ENCODE assay signal across 28 mouse cellular contexts in genomic region chr10:117475086-117475945, GRCm38 (mm10).
DNase-seq lines count a peak whose midpoint lies in the region; ATAC-seq and TF ChIP-seq lines count a peak whose summit lies in the region.
"Had no signal": no experiment of that assay in that cellular context is flagged by ENCODE, and none has a peak within 500 bp of the region (broad histone marks: within the 10 kb centered on the region; RNA-seq: fewer than 3 reads in every experiment).

No protein-coding gene starts in this region.

- peaks cover 8% of the 10 kb centered on the region for H3K9me3 ChIP-seq in heart, embryonic 11.5 days (replicated peaks; ENCODE audit: control insufficient read depth, low read length)
- no peaks in the 10 kb centered on the region for H3K9me3 ChIP-seq in neural tube, embryonic 15.5 days (replicated peaks)
- H3K9me3 ChIP-seq: forebrain, embryonic 15.5 days had no signal

- WGBS in heart, embryonic 11.5 days (ENCODE audit: insufficient replicate concordance), result 81% methylated on average over 13 of the region's 13 CpGs
- WGBS in neural tube, embryonic 15.5 days, result 64% methylated on average over 13 of the region's 13 CpGs
- WGBS in lung, adult 2 months, result 88% methylated on average over 13 of the region's 13 CpGs

- peaks cover 10% of the 10 kb centered on the region for H3K4me1 ChIP-seq in heart, embryonic 11.5 days (ENCODE audit: control insufficient read depth, insufficient read depth, low read length)
- H3K4me1 ChIP-seq in neural tube, embryonic 15.5 days, result peaks cover 5% of the 10 kb centered on the region
- H3K4me1 ChIP-seq in lung, adult 2 months (ENCODE audit: control insufficient read depth, insufficient read depth, low read length), result no peaks in the 10 kb centered on the region

- peak; percentile 62 for DNase-seq in heart, adult 11 months
- DNase-seq in neural tube, embryonic 10.5 days (ENCODE audit: extremely low spot score, low spot score), result no peak
- DNase-seq in adipocyte (ENCODE audit: low spot score), result peak; percentile 94
- no peak for DNase-seq in cerebellum, postnatal 10 days
- DNase-seq in lung, adult 2 months, result no peak
- DNase-seq: adrenal gland, adult 2 months; adrenal gland, postnatal 10 days; adrenal gland, postnatal 25 days; B cell, adult 2 months; cerebellum, adult 11-12 months; cerebellum, adult 2 months; cerebellum, adult 9-10 months; cerebellum, postnatal 14 days; cerebellum, postnatal 36 days; embryo, embryonic 11 days had no signal

- no peak for TF ChIP-seq POLR2A in lung, adult 2 months (IDR thresholded peaks at IDR 0.05; ENCODE audit: borderline replicate concordance, extremely low read depth, low read depth, low read length)

- no peak for TF ChIP-seq CTCF in lung, adult 2 months (IDR thresholded peaks at IDR 0.05; ENCODE audit: insufficient read depth, low read length)

- no peak overlapping the region for H3K27ac ChIP-seq in heart, embryonic 11.5 days (ENCODE audit: low read depth, low read length)
- 0 out of 2 replicates have a peak overlapping the region, but pooled peaks have one; percentile 13 for H3K27ac ChIP-seq in neural tube, embryonic 15.5 days (replicated peaks)
- H3K27ac ChIP-seq: embryonic facial prominence, embryonic 13.5 days; embryonic facial prominence, embryonic 15.5 days; forebrain, embryonic 10.5 days; forebrain, embryonic 12.5 days; forebrain, embryonic 15.5 days had no signal

- no peak overlapping the region for H3K9ac ChIP-seq in heart, embryonic 11.5 days (ENCODE audit: low read depth, low read length)
- H3K9ac ChIP-seq in neural tube, embryonic 15.5 days (replicated peaks), result no peak overlapping the region
- H3K9ac ChIP-seq: embryonic facial prominence, embryonic 13.5 days; embryonic facial prominence, embryonic 15.5 days; forebrain, embryonic 12.5 days; forebrain, embryonic 15.5 days had no signal

- ATAC-seq in heart, embryonic 11.5 days (replicated peaks; ENCODE audit: insufficient number of reproducible peaks, low FRiP score, low TSS enrichment), result no peak
- ATAC-seq in neural tube, embryonic 15.5 days (ENCODE audit: low FRiP score), result no peak
- ATAC-seq: activated CD4-positive, CD25-positive, alpha-beta regulatory T cell, adult 4 months; CD4-positive, CD25-positive, alpha-beta regulatory T cell, adult 4 months; forebrain, embryonic 15.5 days; Patski had no signal

- no peaks in the 10 kb centered on the region for H3K36me3 ChIP-seq in heart, embryonic 11.5 days (ENCODE audit: control insufficient read depth, insufficient read depth, low read length)
- H3K36me3 ChIP-seq in neural tube, embryonic 15.5 days, result no peaks in the 10 kb centered on the region
- H3K36me3 ChIP-seq: embryonic facial prominence, embryonic 13.5 days; embryonic facial prominence, embryonic 15.5 days; forebrain, embryonic 10.5 days; forebrain, embryonic 12.5 days; forebrain, embryonic 15.5 days; G1E had no signal

- H3K4me2 ChIP-seq in heart, embryonic 11.5 days, result no peak overlapping the region
- H3K4me2 ChIP-seq in neural tube, embryonic 15.5 days, result no peak overlapping the region
- H3K4me2 ChIP-seq: embryonic facial prominence, embryonic 13.5 days; embryonic facial prominence, embryonic 15.5 days; forebrain, embryonic 12.5 days; forebrain, embryonic 15.5 days had no signal

- no peak overlapping the region for H3K4me3 ChIP-seq in heart, embryonic 11.5 days (ENCODE audit: low read depth, low read length)
- H3K4me3 ChIP-seq in neural tube, embryonic 15.5 days (replicated peaks), result no peak overlapping the region
- no peak overlapping the region for H3K4me3 ChIP-seq in lung, adult 2 months (replicated peaks; ENCODE audit: extremely low read depth, low read depth, low read length)
- H3K4me3 ChIP-seq: embryonic facial prominence, embryonic 13.5 days; embryonic facial prominence, embryonic 15.5 days; erythroblast, embryonic 14.5 days; forebrain, embryonic 10.5 days; forebrain, embryonic 12.5 days; forebrain, embryonic 15.5 days had no signal

- H3K27me3 ChIP-seq in heart, embryonic 11.5 days (ENCODE audit: control insufficient read depth, insufficient read depth, low read length), result no peaks in the 10 kb centered on the region
- H3K27me3 ChIP-seq in neural tube, embryonic 15.5 days (replicated peaks), result no peaks in the 10 kb centered on the region
- H3K27me3 ChIP-seq: CH12.LX; embryonic facial prominence, embryonic 13.5 days; embryonic facial prominence, embryonic 15.5 days; forebrain, embryonic 15.5 days; Patski had no signal

Comparison
In these comparisons a context has a peak if more than half of its experiments do, and no peak if none do; other contexts are left out.
1. DNase-seq: peak in heart, adult 11 months (single experiment) and adipocyte (single experiment); none in neural tube, embryonic 10.5 days (single experiment), cerebellum, postnatal 10 days (0 of 2) and lung, adult 2 months (single experiment).